Comparison of ENCODE assay signal across 18 mouse cellular contexts in the genomic region with DNA sequence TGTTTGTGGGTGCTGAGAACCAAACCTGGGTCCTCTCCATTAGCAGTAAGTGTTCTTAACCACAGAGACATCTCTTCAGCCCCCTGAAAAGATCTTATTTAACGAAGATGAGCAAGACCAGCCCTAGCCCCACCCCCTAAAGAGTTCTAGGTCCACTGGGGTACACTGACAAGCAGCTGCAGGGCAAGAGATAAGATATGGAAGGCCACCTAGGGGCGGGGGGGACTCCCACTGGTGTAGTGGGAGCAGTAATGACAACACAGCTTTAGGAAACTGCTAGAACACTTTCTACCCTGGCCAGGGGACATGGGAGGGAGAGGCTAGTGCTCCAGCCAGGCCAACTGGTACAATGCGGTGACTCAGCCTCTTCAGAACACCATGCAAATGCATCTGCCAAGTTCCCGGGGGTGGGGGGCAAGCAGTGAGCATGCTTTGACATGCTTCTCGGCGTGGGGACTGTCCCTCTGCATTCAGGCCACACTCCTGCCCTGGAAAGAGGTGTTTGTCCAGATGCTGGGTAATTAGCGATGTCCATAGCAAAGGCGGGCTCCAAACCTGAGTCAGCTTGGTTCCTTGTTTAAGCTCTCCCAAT. TPM values are rescaled to one million over a fixed set of nuclear protein-coding genes. Genes with fewer than 3 reads are reported as not detected.
A peak's percentile ranks its signal among the peaks of the same experiment; 100 is the strongest.
DNase-seq lines count a peak whose midpoint lies in the region; ATAC-seq and TF ChIP-seq lines count a peak whose summit lies in the region.
"Had no signal": no experiment of that assay in that cellular context is flagged by ENCODE, and none has a peak within 500 bp of the region (broad histone marks: within the 10 kb centered on the region; RNA-seq: fewer than 3 reads in every experiment).

No protein-coding gene starts in this region.

- no peaks in the 10 kb centered on the region for H3K27me3 ChIP-seq in heart, embryonic 12.5 days (replicated peaks)
- no peaks in the 10 kb centered on the region for H3K27me3 ChIP-seq in heart, adult 2 months (ENCODE audit: control insufficient read depth, insufficient read depth, low read length)
- H3K27me3 ChIP-seq in liver, embryonic 15.5 days: no peaks in the 10 kb centered on the region
- H3K27me3 ChIP-seq: forebrain, embryonic 12.5 days; limb, embryonic 15.5 days had no signal

- no peak overlapping the region for H3K9ac ChIP-seq in heart, embryonic 12.5 days
- no peak overlapping the region for H3K9ac ChIP-seq in heart, adult 2 months (ENCODE audit: low read depth, low read length)
- H3K9ac ChIP-seq in liver, embryonic 15.5 days: no peak overlapping the region
- H3K9ac ChIP-seq: forebrain, embryonic 12.5 days; hindbrain, embryonic 14.5 days; limb, embryonic 15.5 days had no signal

- peaks cover 2% of the 10 kb centered on the region; the same call in 1 of the 2 replicates for H3K4me1 ChIP-seq in heart, embryonic 12.5 days (replicated peaks)
- H3K4me1 ChIP-seq in heart, adult 2 months (ENCODE audit: control insufficient read depth, insufficient read depth, low read length): peaks cover 8% of the 10 kb centered on the region
- H3K4me1 ChIP-seq in liver, embryonic 15.5 days (replicated peaks): peaks cover 32% of the 10 kb centered on the region
- H3K4me1 ChIP-seq: forebrain, embryonic 12.5 days; limb, embryonic 15.5 days had no signal

- H3K27ac ChIP-seq in heart, embryonic 12.5 days (ENCODE audit: poor library complexity, severe bottlenecking): no peak overlapping the region
- no peak overlapping the region for H3K27ac ChIP-seq in heart, adult 2 months
- H3K27ac ChIP-seq in liver, embryonic 15.5 days (replicated peaks): 0 out of 2 replicates have a peak overlapping the region, but pooled peaks have one; percentile 29
- H3K27ac ChIP-seq: forebrain, embryonic 12.5 days; hindbrain, embryonic 14.5 days; left cerebral cortex, adult 2 months; limb, embryonic 15.5 days; macrophage had no signal

- no peak for DNase-seq in heart, adult 2 months
- peak; percentile 77 for DNase-seq in Muller cell, postnatal 12 days (ENCODE audit: inconsistent ontology term)
- no peak for DNase-seq in embryo, embryonic 10.5 days (ENCODE audit: low spot score)
- no peak for DNase-seq in adrenal gland, postnatal 4 days (ENCODE audit: low spot score in 2 of 2)
- no peak for DNase-seq in lung, postnatal 10 days
- DNase-seq: cerebellum, postnatal 10 days; kidney, adult 18-20 months had no signal

- no peak for TF ChIP-seq CTCF in heart, adult 2 months (IDR thresholded peaks at IDR 0.05)

- no peak overlapping the region for H3K4me2 ChIP-seq in heart, embryonic 12.5 days
- H3K4me2 ChIP-seq in liver, embryonic 15.5 days: peak overlapping the region; percentile 48
- H3K4me2 ChIP-seq: forebrain, embryonic 12.5 days; hindbrain, embryonic 14.5 days; limb, embryonic 15.5 days had no signal

- intact Hi-C loops in heart, adult 2 months (cut with DNase I): no loop called here

- ATAC-seq in heart, embryonic 12.5 days (ENCODE audit: insufficient number of reproducible peaks, low FRiP score): peak; percentile 74
- ATAC-seq in erythroblast, adult 5-6 weeks (replicated peaks; ENCODE audit: low FRiP score, poor library complexity, severe bottlenecking): peak; percentile 63
- peak; percentile 95 for ATAC-seq in liver, embryonic 15.5 days (ENCODE audit: insufficient read depth)
- ATAC-seq: activated CD4-positive, CD25-positive, alpha-beta regulatory T cell, adult 4 months had no signal

- H3K4me3 ChIP-seq in heart, embryonic 12.5 days: no peak overlapping the region
- H3K4me3 ChIP-seq in heart, adult 2 months: no peak overlapping the region
- no peak overlapping the region for H3K4me3 ChIP-seq in liver, embryonic 15.5 days (replicated peaks)
- H3K4me3 ChIP-seq: forebrain, embryonic 12.5 days; left cerebral cortex, adult 2 months; limb, embryonic 15.5 days had no signal

- no peaks in the 10 kb centered on the region for H3K36me3 ChIP-seq in heart, embryonic 12.5 days
- no peaks in the 10 kb centered on the region; the same call in 1 of the 2 replicates for H3K36me3 ChIP-seq in heart, adult 2 months (ENCODE audit: control insufficient read depth, insufficient read depth, low read length)
- H3K36me3 ChIP-seq in liver, embryonic 15.5 days (replicated peaks): no peaks in the 10 kb centered on the region
- H3K36me3 ChIP-seq: forebrain, embryonic 12.5 days; G1E; limb, embryonic 15.5 days had no signal

- TF ChIP-seq POLR2A in heart, adult 2 months (IDR thresholded peaks at IDR 0.05; ENCODE audit: insufficient read depth, low read depth, low read length): no peak

- peaks cover 4% of the 10 kb centered on the region; the same call in 1 of the 2 replicates for H3K9me3 ChIP-seq in heart, embryonic 12.5 days (replicated peaks)
- no peaks in the 10 kb centered on the region for H3K9me3 ChIP-seq in liver, embryonic 15.5 days (replicated peaks)
- H3K9me3 ChIP-seq: forebrain, embryonic 12.5 days; G1E; limb, embryonic 15.5 days had no signal

- 0 out of 2 replicates have a peak, but pooled peaks cover 2% of the 10 kb centered on the region for H3K79me2 ChIP-seq in heart, adult 2 months (replicated peaks; ENCODE audit: control insufficient read depth, insufficient read depth, low read length)

- no peak for TF ChIP-seq EP300 in heart, adult 2 months (IDR thresholded peaks at IDR 0.05; ENCODE audit: insufficient read depth, low read depth, low read length)

- WGBS in heart, embryonic 12.5 days: 75% methylated on average over 8 of the region's 8 CpGs
- 77% methylated on average over 8 of the region's 8 CpGs for WGBS in heart, adult 2 months
- WGBS in liver, embryonic 15.5 days (ENCODE audit: insufficient replicate concordance): 54% methylated on average over 8 of the region's 8 CpGs

RNA-seq across cellular contexts. Expression of a gene that starts 9.0 kb away (rescaled TPM):
- 0.29 and 0.35 TPM in 2 replicates for polyA plus RNA-seq in heart, embryonic 12.5 days (2016; fragmentation: Nextera tagmentation; extraction: Ambion mirVana)
- total RNA-seq in heart, adult 2 months (2021): 10 to 100 TPM; 10.1 to 18.1 TPM
- 11.2 and 14.6 TPM in 2 replicates for polyA plus RNA-seq in heart, adult 2 months (2012; rRNA removed)
- not detected in 2 replicates for total RNA-seq in erythroblast, adult 5-6 weeks (2015; ENCODE audit: low replicate concordance)
- total RNA-seq in erythroblast, adult 5-6 weeks (2017; ENCODE audit: low replicate concordance): 0.09 TPM in 1 of 2 replicates, not detected in the other
- not detected in 2 replicates for polyA plus RNA-seq in liver, embryonic 15.5 days (2015; fragmentation: Nextera tagmentation; extraction: Ambion mirVana)
- total RNA-seq in adrenal gland, postnatal 4 days (2021): 1 to 10 TPM; 3.1 to 4.0 TPM
- total RNA-seq: granulocyte monocyte progenitor cell, adult 5-6 weeks had no signal
- polyA plus RNA-seq: activated CD4-positive, CD25-positive, alpha-beta regulatory T cell, adult 4 months; G1E; macrophage had no signal

RNA-seq across cellular contexts. Expression of a gene that starts 47.4 kb away (rescaled TPM):
- polyA plus RNA-seq in heart, embryonic 12.5 days (2016; fragmentation: Nextera tagmentation; extraction: Ambion mirVana): 37.9 and 40.2 TPM in 2 replicates
- 10 to 100 TPM; 49.5 to 54.9 TPM for total RNA-seq in heart, adult 2 months (2021)
- 53.9 and 92.7 TPM in 2 replicates for polyA plus RNA-seq in heart, adult 2 months (2012; rRNA removed)
- total RNA-seq in erythroblast, adult 5-6 weeks (2015; ENCODE audit: low replicate concordance): 0.58 and 3.1 TPM in 2 replicates
- total RNA-seq in erythroblast, adult 5-6 weeks (2017; ENCODE audit: low replicate concordance): 6.8 and 9.5 TPM in 2 replicates
- 13.7 and 14.5 TPM in 2 replicates for polyA plus RNA-seq in liver, embryonic 15.5 days (2015; fragmentation: Nextera tagmentation; extraction: Ambion mirVana)
- 10 to 100 TPM; 30.2 to 32.9 TPM for total RNA-seq in adrenal gland, postnatal 4 days (2021)

RNA-seq across cellular contexts. Expression of a gene that starts 47.8 kb away (rescaled TPM):
- polyA plus RNA-seq in heart, embryonic 12.5 days (2016; fragmentation: Nextera tagmentation; extraction: Ambion mirVana): 71.7 and 74.5 TPM in 2 replicates
- 10 to 100 TPM; 81.7 to 99.2 TPM for total RNA-seq in heart, adult 2 months (2021)
- 40.2 and 63.3 TPM in 2 replicates for polyA plus RNA-seq in heart, adult 2 months (2012; rRNA removed)
- total RNA-seq in erythroblast, adult 5-6 weeks (2015; ENCODE audit: low replicate concordance): 0.77 and 15.9 TPM in 2 replicates
- total RNA-seq in erythroblast, adult 5-6 weeks (2017; ENCODE audit: low replicate concordance): 10.4 and 30.1 TPM in 2 replicates
- polyA plus RNA-seq in liver, embryonic 15.5 days (2015; fragmentation: Nextera tagmentation; extraction: Ambion mirVana): 58.9 and 66.2 TPM in 2 replicates
- total RNA-seq in adrenal gland, postnatal 4 days (2021): 10 to 100 TPM; 51.9 to 54.7 TPM
